Mouse (Mus musculus) heart, postnatal 25 days (tissue): ENCODE measurements around the gene Ifngr1. TPM values are rescaled to one million over a fixed set of nuclear protein-coding genes. Genes with fewer than 3 reads are reported as not detected.

Source experiments
- DNase-seq: peaks from one replicate; pipeline ENCODE4 v3.0.0; 2022; ENCODE audit warnings: low spot score
- intact Hi-C: fragments of 180-260 bp; cut with DNase I; formaldehyde crosslinking; loops from one replicate; pipeline ENCODE4 v1.15.1; 2025
- total RNA-seq, 2 experiments: library from RNA; stranded (reverse); gene quantifications; 2 replicates each; pipeline ENCODE4 v1.2.3; 2021

Ifngr1 gene
- 10 to 100 TPM; 45.4 to 53.7 TPM for total RNA-seq

GRCm38 (mm10) chr10:19591641-19592441, at the start of gene Ifngr1:
Gene Ifngr1, plus strand, starts transcription at chr10:19591949.
- intact Hi-C loops = loop anchor here (10.0 kb wide), 1 partner anchor 513 kb away; no protein-coding TSS in a partner anchor
- DNase-seq = peak; percentile 100

DNA sequence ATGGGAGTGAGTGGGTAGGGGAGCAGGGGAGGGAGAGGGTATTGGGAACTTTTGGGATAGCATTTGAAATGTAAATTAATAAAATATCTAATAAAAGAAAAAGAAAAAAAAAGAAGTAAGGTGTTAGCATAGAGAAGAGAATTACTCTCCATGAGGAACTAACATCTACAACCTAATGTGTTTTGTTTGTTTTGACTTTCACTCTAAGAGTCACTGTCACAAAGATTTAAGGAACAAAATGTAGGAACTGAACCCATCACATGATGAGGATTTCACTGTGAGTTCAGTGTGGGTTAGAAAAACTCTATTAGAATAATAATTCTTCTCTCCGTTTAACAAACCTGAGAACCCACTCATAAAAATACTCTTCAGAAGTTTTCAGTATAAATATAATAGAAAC, 44.9 kb upstream of the Ifngr1 start:
- DNase-seq = no peak
- intact Hi-C loops = no loop called here

DNA sequence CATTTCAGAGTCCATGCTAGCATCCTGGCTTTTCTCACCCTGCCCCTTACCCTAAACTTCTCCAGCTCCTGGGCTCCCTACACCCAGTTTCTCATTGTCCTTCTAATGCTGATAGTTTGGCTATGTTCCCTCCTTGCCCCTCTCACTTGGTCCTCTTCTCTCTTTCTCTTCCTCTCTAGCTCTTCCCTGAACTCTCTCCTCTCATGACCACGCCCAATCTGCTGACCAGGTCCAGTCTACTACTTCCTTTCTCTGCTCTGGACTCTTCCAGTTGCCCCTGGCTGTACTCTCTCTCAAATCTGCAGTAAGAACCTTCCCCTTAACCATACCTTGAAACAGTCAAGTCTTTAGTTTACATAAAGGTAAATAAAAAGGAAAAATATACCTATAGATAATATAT, 43.7 kb upstream of the Ifngr1 start:
- DNase-seq = no peak
- intact Hi-C loops = no loop called here

DNA sequence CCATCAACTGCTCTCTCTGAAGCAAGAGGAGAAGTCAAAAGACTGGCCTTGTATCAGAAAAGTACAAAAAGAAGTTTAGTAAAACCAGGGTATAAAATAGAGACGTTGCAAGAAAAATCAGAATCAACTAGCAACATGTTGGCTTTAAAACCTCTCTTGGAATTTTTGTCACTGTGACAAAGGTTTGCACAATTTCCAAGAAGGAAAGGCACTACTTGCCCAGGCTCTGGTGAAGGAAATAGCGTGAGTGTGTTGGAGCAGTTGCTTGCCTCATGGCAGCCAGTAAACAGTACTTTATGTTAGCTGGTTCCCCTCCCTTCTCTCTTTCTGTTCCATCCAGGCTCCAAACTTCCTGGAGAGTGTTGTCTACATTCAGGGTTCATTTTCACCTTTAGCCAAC, 43.3 kb upstream of the Ifngr1 start:
- no peak for DNase-seq
- intact Hi-C loops = no loop called here

- no peak for DNase-seq
- intact Hi-C loops = no loop called here
Measured at GRCm38 (mm10) chr10:19551585-19551984, 40.2 kb upstream of the Ifngr1 start.

- DNase-seq = no peak
Measured at GRCm38 (mm10) chr10:19553857-19554256, 37.9 kb upstream of the Ifngr1 start.

DNA sequence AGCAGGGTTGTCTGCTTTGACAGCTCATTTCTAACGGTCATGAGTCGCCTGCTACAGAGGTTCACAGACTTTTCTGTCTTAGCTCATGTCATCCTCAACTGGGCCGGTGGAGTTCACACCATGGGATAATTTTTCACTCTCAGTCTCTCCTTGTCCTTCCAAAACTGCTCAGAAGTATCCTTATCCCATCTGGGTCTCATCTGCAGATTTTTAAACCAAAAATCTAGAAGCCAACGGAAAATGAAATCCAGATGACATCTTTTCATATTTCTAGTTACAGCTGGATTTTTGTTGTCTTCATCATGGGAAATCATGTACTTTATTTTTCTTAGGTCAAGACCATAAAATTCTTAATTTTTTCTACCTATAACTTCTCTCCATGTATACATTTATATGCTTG, 34.1 kb upstream of the Ifngr1 start:
- DNase-seq = no peak
- intact Hi-C loops = loop anchor here (5.0 kb wide), 1 partner anchor 35 kb away; no protein-coding TSS in a partner anchor

More at GRCm38 (mm10) chr10:19553857-19554256, 37.9 kb upstream of the Ifngr1 start:
- intact Hi-C loops = no loop called here

DNA sequence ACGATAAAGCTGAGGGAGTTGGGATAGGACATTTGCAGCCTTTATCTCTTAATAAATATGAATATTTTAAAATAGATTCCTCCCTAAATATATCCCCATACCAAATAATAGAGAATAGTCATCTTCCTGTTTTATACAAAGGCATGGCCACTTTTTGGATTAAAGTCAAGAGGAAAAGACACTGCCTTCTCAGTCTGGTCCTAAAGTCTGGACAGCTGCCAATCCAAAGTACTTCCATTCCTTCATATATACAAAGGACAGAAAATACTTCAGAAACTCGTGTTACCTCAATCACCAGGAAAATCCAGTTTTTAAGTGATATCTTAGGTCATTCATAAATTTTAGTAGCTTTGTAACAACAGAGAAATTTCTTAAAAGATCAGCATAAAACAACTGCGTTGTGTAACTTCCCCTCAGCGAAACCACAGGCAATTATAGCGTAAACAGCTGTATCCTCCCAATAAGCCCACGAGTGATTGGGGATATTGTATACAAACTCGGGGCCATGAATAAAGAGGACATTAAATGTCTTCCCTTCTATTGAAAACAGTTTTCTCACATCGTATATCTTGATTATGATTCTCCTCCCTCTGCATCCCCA, 32.1 kb upstream of the Ifngr1 start:
- intact Hi-C loops = loop anchor here (5.0 kb wide), 3 partner anchors 37 to 67 kb away; no protein-coding TSS in a partner anchor
- DNase-seq = no peak

DNA sequence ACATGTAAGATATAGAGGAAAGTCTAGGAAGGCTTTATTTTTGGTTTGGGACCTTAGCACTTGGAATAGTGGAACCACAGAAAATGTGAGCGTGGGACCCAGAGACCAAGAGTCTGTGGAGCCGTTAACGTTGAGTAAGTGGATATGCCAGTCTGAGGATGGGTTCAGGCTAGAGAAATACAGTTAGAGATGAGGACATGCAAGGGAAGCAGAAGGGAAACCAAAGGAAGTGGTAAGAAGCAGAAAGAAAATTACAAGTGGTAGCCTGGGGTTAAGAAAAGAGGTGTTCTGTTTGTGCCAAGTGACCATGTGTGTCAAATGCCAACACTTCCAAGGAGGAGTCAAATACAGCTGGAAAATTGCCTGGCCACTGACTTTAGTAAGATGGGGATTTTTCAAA, 29.2 kb upstream of the Ifngr1 start:
- no peak for DNase-seq
- intact Hi-C loops = loop anchor here (2.0 to 5.0 kb wide), 3 partner anchors 20 to 70 kb away; no protein-coding TSS in a partner anchor

- DNase-seq = peak; percentile 70
- intact Hi-C loops = loop anchor here (2.0 to 5.0 kb wide), 3 partner anchors 19 to 71 kb away; no protein-coding TSS in a partner anchor
Measured at GRCm38 (mm10) chr10:19563443-19563861, 28.3 kb upstream of the Ifngr1 start.

DNA sequence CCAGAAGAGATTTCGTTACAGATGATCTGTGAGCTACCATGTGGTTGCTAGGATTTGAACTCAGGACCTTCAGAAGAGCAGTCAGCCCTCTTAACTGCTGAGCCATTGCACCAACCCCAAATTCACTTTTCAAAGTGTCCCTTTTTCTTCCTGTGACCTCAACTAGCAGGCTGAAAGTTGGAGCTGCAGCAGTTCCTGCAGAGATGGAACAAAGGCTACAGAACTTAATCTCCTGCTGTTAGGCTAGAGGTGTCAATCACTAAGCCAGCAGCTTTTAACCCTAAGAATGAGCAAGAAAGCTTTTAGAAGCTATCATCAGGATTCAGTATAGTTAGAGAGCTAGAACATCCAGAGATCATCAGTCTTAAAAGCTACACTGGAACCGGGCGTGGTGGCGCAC, 24.3 kb upstream of the Ifngr1 start:
- no peak for DNase-seq
- intact Hi-C loops = no loop called here

- DNase-seq = no peak
Measured at GRCm38 (mm10) chr10:19570288-19570687, 21.5 kb upstream of the Ifngr1 start.

GRCm38 (mm10) chr10:19570716-19571115, 21.0 kb upstream of the Ifngr1 start:
- no peak for DNase-seq
- intact Hi-C loops = no loop called here

More at GRCm38 (mm10) chr10:19570288-19570687, 21.5 kb upstream of the Ifngr1 start:
- intact Hi-C loops = no loop called here

DNA sequence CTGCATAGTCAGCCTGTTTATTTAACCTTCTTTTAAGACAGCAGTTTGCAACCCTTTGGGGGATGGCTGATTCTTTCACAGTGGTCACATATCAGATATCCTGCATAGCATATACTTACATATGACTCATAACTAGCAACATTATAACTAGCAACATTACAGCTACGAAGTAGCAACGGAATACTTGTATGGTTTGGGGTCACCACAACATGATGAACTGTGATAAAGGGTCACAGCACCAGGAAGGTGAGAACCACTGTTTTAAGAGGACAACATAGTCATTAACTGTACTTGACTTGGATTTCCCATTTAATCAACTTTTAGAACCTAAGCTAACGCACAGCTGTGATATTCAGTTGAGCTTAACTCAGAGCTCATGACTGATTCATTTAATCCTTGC, 14.2 kb upstream of the Ifngr1 start:
- intact Hi-C loops = no loop called here

GRCm38 (mm10) chr10:19578001-19578400, 13.7 kb upstream of the Ifngr1 start:
- DNase-seq = no peak
- intact Hi-C loops = no loop called here

More for the DNA sequence above, 14.2 kb upstream of the Ifngr1 start:
- DNase-seq = no peak

- intact Hi-C loops = no loop called here
- no peak for DNase-seq
Measured at GRCm38 (mm10) chr10:19578409-19578986, 13.3 kb upstream of the Ifngr1 start.

- no peak for DNase-seq
- intact Hi-C loops = no loop called here
Measured at GRCm38 (mm10) chr10:19580660-19581059, 11.1 kb upstream of the Ifngr1 start.

DNA sequence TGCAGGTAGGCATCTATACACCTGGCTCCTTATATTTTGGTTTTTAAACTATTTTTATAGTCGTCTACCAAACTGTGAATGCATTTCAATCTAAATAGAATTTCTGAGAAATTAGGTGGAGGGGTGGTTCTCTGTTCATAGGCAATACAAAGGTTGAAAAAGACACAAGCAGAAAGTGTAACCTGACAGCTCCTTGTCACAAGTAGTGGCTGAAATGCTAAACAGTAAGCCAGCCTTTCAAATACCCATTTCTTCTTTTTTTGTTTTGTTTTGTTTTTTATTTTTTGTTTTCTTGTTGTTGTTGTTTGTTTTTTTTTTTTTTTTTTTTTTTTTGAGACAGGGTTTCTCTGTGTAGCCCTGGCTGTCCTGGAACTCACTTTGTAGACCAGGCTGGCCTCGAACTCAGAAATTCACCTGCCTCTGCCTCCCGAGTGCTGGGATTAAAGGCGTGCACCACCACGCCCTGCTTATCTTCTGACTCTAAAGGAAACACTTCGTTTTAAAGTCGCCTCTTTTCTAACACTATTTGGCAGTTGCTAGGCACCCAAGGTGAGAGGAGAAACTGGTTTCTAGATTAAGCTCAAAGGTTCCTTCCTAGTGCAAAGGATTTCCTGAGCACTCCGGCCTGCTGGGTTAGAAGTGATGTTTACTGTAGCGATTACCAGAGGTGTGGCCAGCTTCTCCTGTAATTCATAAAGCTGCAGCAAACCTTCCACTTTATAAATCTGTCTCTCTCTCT, 9.7 kb upstream of the Ifngr1 start:
- no peak for DNase-seq
- intact Hi-C loops = loop anchor here (2.0 kb wide), 1 partner anchor 19 kb away; no protein-coding TSS in a partner anchor

DNA sequence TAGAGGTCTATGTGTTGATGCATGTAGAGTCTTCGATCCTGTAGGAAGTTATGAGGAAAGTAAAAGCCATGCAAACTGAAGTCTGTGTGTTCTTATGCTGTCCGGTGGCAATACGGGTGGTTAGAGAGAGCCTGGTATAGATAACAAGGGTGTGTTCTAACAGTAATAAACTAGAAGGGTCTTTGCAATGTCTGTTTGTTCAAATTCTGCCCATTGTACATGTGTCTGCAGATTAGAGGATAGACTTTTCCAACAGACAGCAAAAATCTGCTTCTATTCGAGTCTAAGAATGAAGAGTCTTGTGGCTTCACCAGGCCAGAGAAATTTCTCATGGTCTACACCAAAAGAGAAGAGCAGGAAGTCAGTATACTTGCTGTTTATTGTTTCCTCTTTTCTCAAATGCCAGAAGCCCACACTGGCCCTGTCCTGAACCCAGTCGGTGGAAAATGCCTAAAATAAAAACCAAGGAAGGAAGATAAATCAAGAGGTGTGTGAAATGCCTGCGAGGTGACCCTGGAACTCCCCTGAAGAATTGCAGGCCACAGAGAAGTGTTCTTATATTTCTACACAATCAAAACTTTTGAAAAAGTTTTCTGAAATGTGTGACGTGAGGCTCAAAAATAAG, 8.8 kb upstream of the Ifngr1 start:
- intact Hi-C loops = loop anchor here (2.0 kb wide), 1 partner anchor 20 kb away; no protein-coding TSS in a partner anchor

More for the DNA sequence above, 8.8 kb upstream of the Ifngr1 start:
- DNase-seq = no peak
